Mouse (Mus musculus): Measurements from ENCODE around the gene Gm17783. TPM values are rescaled to one million over a fixed set of nuclear protein-coding genes. Genes with fewer than 3 reads are reported as not detected.
"Not testable (repeated sequence)": the region's sequence is repeated elsewhere in the genome, so short reads cannot be mapped to it uniquely, and the experiment has no call there.

Gm17783 gene
- total RNA-seq, 1 experiment, result not detected

- no peak overlapping the region for H3K4me3 ChIP-seq (ENCODE audit: insufficient read depth in 1 of 2, low read depth in 1 of 2, low read length in 2 of 2, poor library complexity in 1 of 2, severe bottlenecking in 1 of 2)
- TF ChIP-seq MAFK (IDR thresholded peaks at IDR 0.05; ENCODE audit: insufficient read depth, low read depth, low read length), result no peak
- no peak for TF ChIP-seq ZC3H11A (IDR thresholded peaks at IDR 0.05; ENCODE audit: borderline replicate concordance, low read depth, low read length)
- H3K36me3 ChIP-seq (ENCODE audit: control insufficient read depth, insufficient read depth, low read length, poor library complexity, severe bottlenecking), result no peaks in the 10 kb centered on the region
- DNase-seq (ENCODE audit: low read depth, low spot score), result no peak
- H3K9me3 ChIP-seq (ENCODE audit: control insufficient read depth, insufficient read depth, low read depth, low read length), result no peaks in the 10 kb centered on the region
- H3K4me1 ChIP-seq (ENCODE audit: control insufficient read depth in 2 of 2, insufficient read depth in 2 of 2, low read length in 2 of 2, poor library complexity in 1 of 2), result no peaks in the 10 kb centered on the region
- in situ Hi-C loops (cut with MboI; ENCODE audit: low sequenced_read_pairs in 2 of 2, unreplicated experiment in 2 of 2), result no loop called here
- H3K9ac ChIP-seq (ENCODE audit: insufficient read depth, low read depth, low read length, poor library complexity, severe bottlenecking), result no peak overlapping the region
- H3K27ac ChIP-seq (ENCODE audit: insufficient read depth, low read depth, low read length, poor library complexity, severe bottlenecking), result no peak overlapping the region
Measured at GRCm38 (mm10) chr16:45525551-45525950, 6.3 kb downstream of the Gm17783 start.

DNA sequence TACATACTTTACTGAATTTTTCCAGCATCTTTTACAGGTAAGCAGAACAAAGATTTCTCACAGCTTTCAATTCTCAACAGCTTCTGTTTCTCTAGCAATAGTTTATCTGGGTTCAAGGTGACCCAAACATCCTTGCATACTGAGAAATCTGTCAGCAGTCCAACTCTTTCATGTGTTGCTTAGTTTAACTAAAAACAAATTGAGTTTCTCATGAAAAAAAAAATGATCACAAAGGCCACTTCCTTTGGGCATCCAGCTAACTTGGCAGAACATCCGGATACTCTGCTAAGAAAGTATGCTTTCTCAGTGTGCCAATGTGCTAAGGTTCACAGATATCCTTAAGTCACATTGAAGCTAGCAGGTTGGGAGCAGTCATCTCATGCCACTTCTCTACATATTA is 36.5 kb downstream of the Gm17783 start:
- in situ Hi-C loops (cut with MboI; ENCODE audit: low sequenced_read_pairs in 2 of 2, unreplicated experiment in 2 of 2), result no loop called here
- Histone ChIP-seq H3K27ac (ENCODE audit: insufficient read depth, low read depth, low read length, poor library complexity, severe bottlenecking) (no peak overlapping the region), H3K9ac (ENCODE audit: insufficient read depth, low read depth, low read length, poor library complexity, severe bottlenecking) (no peak overlapping the region), H3K4me3 (ENCODE audit: insufficient read depth in 1 of 2, low read depth in 1 of 2, low read length in 2 of 2, poor library complexity in 1 of 2, severe bottlenecking in 1 of 2) (no peak overlapping the region), H3K4me1 (ENCODE audit: control insufficient read depth in 2 of 2, insufficient read depth in 2 of 2, low read length in 2 of 2, poor library complexity in 1 of 2) (no peaks in the 10 kb centered on the region), H3K9me3 (ENCODE audit: control insufficient read depth, insufficient read depth, low read depth, low read length) (peaks cover 3% of the 10 kb centered on the region; the same call in 1 of the 2 replicates), H3K36me3 (ENCODE audit: control insufficient read depth, insufficient read depth, low read length, poor library complexity, severe bottlenecking) (no peaks in the 10 kb centered on the region)
- no peak for TF ChIP-seq MAFK (IDR thresholded peaks at IDR 0.05; ENCODE audit: insufficient read depth, low read depth, low read length)
- TF ChIP-seq ZNF384 (IDR thresholded peaks at IDR 0.05; ENCODE audit: low read depth, low read length), result no peak
- no peak for TF ChIP-seq ZC3H11A (IDR thresholded peaks at IDR 0.05; ENCODE audit: borderline replicate concordance, low read depth, low read length)
- no peak for TF ChIP-seq HCFC1 (IDR thresholded peaks at IDR 0.05; ENCODE audit: borderline replicate concordance, insufficient read depth, low read length)
- TF ChIP-seq CHD2 (IDR thresholded peaks at IDR 0.05; ENCODE audit: low read depth, low read length), result no peak
- no peak for DNase-seq (ENCODE audit: low read depth, low spot score)

DNA sequence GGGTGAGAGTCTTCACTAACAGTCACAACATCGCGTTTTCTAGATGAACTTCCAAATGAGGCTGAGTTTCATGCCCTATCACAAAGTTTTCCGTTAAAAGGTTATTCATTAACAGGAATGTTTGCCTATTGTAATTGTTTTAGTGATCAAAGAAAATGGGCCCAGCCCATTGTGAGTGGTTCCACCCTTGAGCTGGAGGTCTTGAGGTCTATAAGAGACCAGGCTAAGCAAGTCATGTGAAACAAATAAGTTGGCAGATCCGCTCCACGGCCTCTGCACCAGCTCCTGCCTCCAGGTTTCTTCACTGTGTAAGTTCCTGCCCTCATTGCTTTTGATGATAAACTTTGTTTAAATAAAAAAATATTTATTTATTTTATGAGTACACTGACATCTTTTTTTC is 38.9 kb downstream of the Gm17783 start, which contains the start of gene Gm609:
Gm609 (minus strand) TSS at position 43 of the 400 bp plus-strand sequence.
- no peak for TF ChIP-seq HCFC1 (IDR thresholded peaks at IDR 0.05; ENCODE audit: borderline replicate concordance, insufficient read depth, low read length)
- no peak for TF ChIP-seq ZNF384 (IDR thresholded peaks at IDR 0.05; ENCODE audit: low read depth, low read length)
- no peak for TF ChIP-seq MAFK (IDR thresholded peaks at IDR 0.05; ENCODE audit: insufficient read depth, low read depth, low read length)
- no peak for TF ChIP-seq CHD2 (IDR thresholded peaks at IDR 0.05; ENCODE audit: low read depth, low read length)
- TF ChIP-seq ZC3H11A (IDR thresholded peaks at IDR 0.05; ENCODE audit: borderline replicate concordance, low read depth, low read length), result no peak
- Histone ChIP-seq H3K36me3 (ENCODE audit: control insufficient read depth, insufficient read depth, low read length, poor library complexity, severe bottlenecking) (no peaks in the 10 kb centered on the region), H3K9ac (ENCODE audit: insufficient read depth, low read depth, low read length, poor library complexity, severe bottlenecking) (no peak within 1 kb of the TSS), H3K4me1 (ENCODE audit: control insufficient read depth in 2 of 2, insufficient read depth in 2 of 2, low read length in 2 of 2, poor library complexity in 1 of 2) (no peaks in the 10 kb centered on the region), H3K27ac (ENCODE audit: insufficient read depth, low read depth, low read length, poor library complexity, severe bottlenecking) (no peak within 1 kb of the TSS), H3K9me3 (ENCODE audit: control insufficient read depth, insufficient read depth, low read depth, low read length) (peaks cover 3% of the 10 kb centered on the region; the same call in 1 of the 2 replicates), H3K4me3 (ENCODE audit: insufficient read depth in 1 of 2, low read depth in 1 of 2, low read length in 2 of 2, poor library complexity in 1 of 2, severe bottlenecking in 1 of 2) (no peak within 1 kb of the TSS)
- in situ Hi-C loops (cut with MboI; ENCODE audit: low sequenced_read_pairs in 2 of 2, unreplicated experiment in 2 of 2), result no loop called here
- DNase-seq (ENCODE audit: low read depth, low spot score), result no peak

GRCm38 (mm10) chr16:45476991-45477390 is 54.9 kb downstream of the Gm17783 start:
- no peaks in the 10 kb centered on the region for H3K36me3 ChIP-seq (ENCODE audit: control insufficient read depth, insufficient read depth, low read length, poor library complexity, severe bottlenecking)
- in situ Hi-C loops (cut with MboI; ENCODE audit: low sequenced_read_pairs in 2 of 2, unreplicated experiment in 2 of 2), result no loop called here
- H3K9ac ChIP-seq (ENCODE audit: insufficient read depth, low read depth, low read length, poor library complexity, severe bottlenecking), result no peak overlapping the region
- H3K9me3 ChIP-seq (ENCODE audit: control insufficient read depth, insufficient read depth, low read depth, low read length), result no peaks in the 10 kb centered on the region
- no peaks in the 10 kb centered on the region for H3K4me1 ChIP-seq (ENCODE audit: control insufficient read depth in 2 of 2, insufficient read depth in 2 of 2, low read length in 2 of 2, poor library complexity in 1 of 2)
- no peak for DNase-seq (ENCODE audit: low read depth, low spot score)
- H3K27ac ChIP-seq (ENCODE audit: insufficient read depth, low read depth, low read length, poor library complexity, severe bottlenecking), result no peak overlapping the region
- H3K4me3 ChIP-seq (ENCODE audit: insufficient read depth in 1 of 2, low read depth in 1 of 2, low read length in 2 of 2, poor library complexity in 1 of 2, severe bottlenecking in 1 of 2), result no peak overlapping the region
- TF ChIP-seq ZC3H11A (IDR thresholded peaks at IDR 0.05; ENCODE audit: borderline replicate concordance, low read depth, low read length) (no peak), HCFC1 (IDR thresholded peaks at IDR 0.05; ENCODE audit: borderline replicate concordance, insufficient read depth, low read length) (no peak), ZNF384 (IDR thresholded peaks at IDR 0.05; ENCODE audit: low read depth, low read length) (no peak), MAFK (IDR thresholded peaks at IDR 0.05; ENCODE audit: insufficient read depth, low read depth, low read length) (no peak), CHD2 (IDR thresholded peaks at IDR 0.05; ENCODE audit: low read depth, low read length) (no peak)

- DNase-seq (ENCODE audit: low read depth, low spot score); H3K9me3 ChIP-seq (ENCODE audit: control insufficient read depth, insufficient read depth, low read depth, low read length); H3K36me3 ChIP-seq (ENCODE audit: control insufficient read depth, insufficient read depth, low read length, poor library complexity, severe bottlenecking); H3K9ac ChIP-seq (ENCODE audit: insufficient read depth, low read depth, low read length, poor library complexity, severe bottlenecking); H3K27ac ChIP-seq (ENCODE audit: insufficient read depth, low read depth, low read length, poor library complexity, severe bottlenecking); H3K4me3 ChIP-seq (ENCODE audit: insufficient read depth in 1 of 2, low read depth in 1 of 2, low read length in 2 of 2, poor library complexity in 1 of 2, severe bottlenecking in 1 of 2); in situ Hi-C loops (cut with MboI; ENCODE audit: low sequenced_read_pairs in 2 of 2, unreplicated experiment in 2 of 2); H3K4me1 ChIP-seq (ENCODE audit: control insufficient read depth in 2 of 2, insufficient read depth in 2 of 2, low read length in 2 of 2, poor library complexity in 1 of 2): not testable (repeated sequence)
Measured at GRCm38 (mm10) chr16:45471836-45472235, 60.0 kb downstream of the Gm17783 start.

Other genes with a start within 250 kb of the Gm17783 start
- 1.2 and 13.3 TPM in 2 replicates for gene Cd200, start 123.0 kb downstream of the Gm17783 start, total RNA-seq (2012; rRNA removed)
- not detected in 2 replicates for gene Gm609, start 39.1 kb downstream of the Gm17783 start, total RNA-seq (2012; rRNA removed)
- gene Slc9c1, start 3.3 kb upstream of the Gm17783 start, total RNA-seq (2012; rRNA removed), result not detected in 2 replicates
- gene Gcsam, start 78.3 kb upstream of the Gm17783 start, total RNA-seq (2012; rRNA removed), result not detected in 2 replicates
- gene BC016579, start 122.0 kb upstream of the Gm17783 start, total RNA-seq (2012; rRNA removed), result 0.21 and 0.27 TPM in 2 replicates
- gene Tmprss7, start 161.6 kb upstream of the Gm17783 start, total RNA-seq (2012; rRNA removed), result 0.09 and 0.11 TPM in 2 replicates
- 5.1 and 5.4 TPM in 2 replicates for gene Tagln3, start 192.6 kb upstream of the Gm17783 start, total RNA-seq (2012; rRNA removed)
- gene Abhd10, start 210.9 kb upstream of the Gm17783 start, total RNA-seq (2012; rRNA removed), result 13.2 and 16.0 TPM in 2 replicates